Mouse (Mus musculus): Measurements from ENCODE around the gene Dkkl1.
"Not testable (repeated sequence)": the region's sequence is repeated elsewhere in the genome, so short reads cannot be mapped to it uniquely, and the experiment has no call there.

The Dkkl1 gene

DNA sequence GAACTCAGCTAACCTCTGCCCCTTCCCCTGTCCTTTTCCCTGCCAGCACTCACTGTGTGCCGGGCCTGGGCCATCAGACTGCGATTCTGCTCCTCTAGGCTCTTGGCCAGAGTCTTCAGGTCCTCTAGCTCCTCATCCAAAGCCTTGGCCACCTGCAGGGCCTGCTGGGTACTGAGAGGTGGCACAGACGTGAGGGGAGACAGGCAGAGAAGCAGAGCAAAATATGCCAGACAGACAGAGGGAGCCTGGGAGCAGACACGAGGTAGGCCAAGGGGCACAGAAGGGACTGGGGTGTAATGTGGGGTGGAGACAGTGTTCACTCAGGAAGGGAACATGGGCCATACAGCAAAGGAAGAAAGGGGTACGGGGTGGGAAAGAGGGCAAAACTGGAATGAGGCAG, 18.5 kb downstream of the Dkkl1 start:
- DNase-seq (ENCODE audit: low read depth, low spot score), result no peak

DNA sequence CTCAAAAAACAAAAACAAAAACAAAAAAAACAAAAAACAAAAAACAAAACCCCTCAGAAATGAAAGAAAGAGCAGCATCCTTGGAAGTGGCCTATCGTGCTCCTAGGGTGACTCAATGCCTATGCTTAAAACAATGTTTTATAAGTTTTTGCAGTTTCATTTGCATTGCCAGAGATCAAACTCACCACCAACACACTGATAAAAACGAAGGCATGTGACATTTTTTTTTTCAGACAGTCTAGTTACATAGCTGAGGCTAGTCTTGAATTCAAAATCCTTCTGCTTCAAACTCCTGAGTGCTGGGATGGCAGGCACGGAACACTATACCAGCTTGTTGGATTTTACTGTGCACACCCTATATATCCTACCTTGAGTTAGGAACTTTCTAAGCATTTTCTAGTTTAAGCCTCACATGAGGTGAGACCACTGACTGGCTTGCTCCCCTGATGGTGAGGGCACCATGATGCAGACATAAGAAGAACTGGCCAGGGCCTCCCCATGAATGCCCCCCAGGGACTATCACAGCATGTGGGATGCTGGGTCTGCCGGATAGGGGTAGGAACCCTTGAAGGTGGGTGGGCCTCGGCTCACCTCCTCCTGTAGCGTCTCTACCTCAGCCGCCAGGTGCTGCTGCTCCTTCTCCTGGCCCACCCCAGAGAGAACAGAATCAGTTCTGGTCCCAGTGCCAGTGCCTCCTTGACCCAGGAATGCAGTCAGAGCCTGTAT, 19.2 kb downstream of the Dkkl1 start:
- DNase-seq (ENCODE audit: low read depth, low spot score), result no peak

- DNase-seq (ENCODE audit: low read depth, low spot score), result no peak
These were observed 20.1 kb downstream of the Dkkl1 start for GRCm38 (mm10) chr7:45191803-45192363.

DNA sequence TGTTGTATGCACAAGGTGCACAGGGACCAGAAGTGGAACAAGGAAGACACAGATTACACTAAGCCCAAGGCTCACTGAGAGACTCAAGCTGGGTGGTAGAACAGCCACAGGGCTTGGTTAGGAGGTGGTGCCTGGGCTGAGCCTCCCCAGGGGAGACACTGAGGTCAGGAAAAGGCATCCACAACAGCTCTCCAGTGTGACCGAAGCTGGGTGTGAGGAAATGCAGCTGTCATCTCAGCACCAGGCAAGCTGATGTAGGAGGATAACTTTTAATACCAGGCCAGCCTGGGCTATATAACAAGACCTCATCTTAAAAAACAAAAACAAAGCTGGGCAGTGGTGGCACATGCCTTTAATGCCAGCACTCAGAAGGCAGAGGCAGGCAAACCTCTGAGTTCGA, 20.8 kb downstream of the Dkkl1 start:
- DNase-seq (ENCODE audit: low read depth, low spot score), result no peak

DNA sequence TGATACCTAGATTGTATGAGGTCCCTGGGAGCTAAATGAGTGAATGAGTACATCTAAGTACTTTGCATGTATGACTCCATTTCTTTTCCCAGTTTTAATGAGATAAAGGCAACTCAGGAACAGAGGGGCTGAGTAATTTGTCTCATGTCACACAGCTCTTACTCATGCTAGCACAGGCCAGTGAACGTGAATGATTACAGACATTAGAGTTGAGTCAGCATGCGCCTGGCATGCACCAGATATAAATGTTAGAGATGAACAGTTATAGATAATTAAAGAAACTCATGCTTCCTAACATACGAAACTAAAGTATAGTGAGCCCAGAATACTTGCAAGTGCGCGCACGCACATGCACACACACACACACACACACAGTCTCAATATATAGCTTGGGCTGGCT, 21.8 kb downstream of the Dkkl1 start:
- no peak for DNase-seq (ENCODE audit: low read depth, low spot score)

- DNase-seq (ENCODE audit: low read depth, low spot score), result no peak
These were observed 22.3 kb downstream of the Dkkl1 start for GRCm38 (mm10) chr7:45189600-45189999.

- no peak for DNase-seq (ENCODE audit: low read depth, low spot score)
These were observed 26.0 kb downstream of the Dkkl1 start for GRCm38 (mm10) chr7:45185921-45186320.

GRCm38 (mm10) chr7:45183672-45184071, 28.3 kb downstream of the Dkkl1 start:
- DNase-seq (ENCODE audit: low read depth, low spot score), result no peak

DNA sequence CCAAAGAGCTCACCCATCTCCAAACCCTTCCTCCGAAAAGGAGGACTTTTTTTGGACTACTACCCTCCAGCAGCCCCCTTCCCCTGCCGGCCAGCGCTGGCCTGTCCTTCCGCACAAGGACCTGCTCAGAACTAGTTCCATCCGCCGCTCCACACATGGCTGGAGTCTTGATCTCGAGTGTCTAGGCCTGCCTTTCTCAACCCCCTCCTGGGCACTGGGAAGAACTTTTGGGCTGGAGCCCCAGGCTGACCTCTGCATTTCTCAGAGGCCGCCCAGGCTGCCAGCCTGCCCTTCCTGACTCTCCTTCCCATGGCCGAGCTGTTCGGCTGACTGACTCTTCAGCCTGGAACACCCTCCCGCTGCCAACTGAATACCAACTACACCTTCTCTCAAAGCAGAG, 29.3 kb downstream of the Dkkl1 start:
- DNase-seq (ENCODE audit: low read depth, low spot score), result no peak

DNA sequence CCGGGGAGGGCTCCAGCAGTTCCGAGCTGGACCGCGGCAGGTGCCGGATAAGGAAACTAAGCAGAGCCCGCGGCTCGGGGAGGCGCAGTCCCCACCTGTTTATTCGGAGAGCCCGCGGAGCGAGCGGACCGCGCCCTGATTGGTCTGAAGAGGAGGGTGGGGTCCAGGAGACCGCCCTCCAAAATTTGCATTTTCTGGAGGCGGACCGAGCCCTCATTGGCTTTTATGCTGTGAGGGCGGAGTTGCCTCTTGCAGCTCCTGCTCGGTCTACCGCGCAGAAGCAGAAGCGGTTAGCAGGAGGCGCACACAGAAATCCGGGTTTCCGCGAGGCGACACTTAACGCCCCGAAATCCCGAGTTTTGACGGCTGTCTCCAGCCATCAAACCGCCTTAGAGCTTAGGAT, 29.7 kb downstream of the Dkkl1 start:
- DNase-seq (ENCODE audit: low read depth, low spot score), result peak; percentile 70

GRCm38 (mm10) chr7:45181540-45181939, 30.4 kb downstream of the Dkkl1 start:
- DNase-seq (ENCODE audit: low read depth, low spot score), result no peak

DNA sequence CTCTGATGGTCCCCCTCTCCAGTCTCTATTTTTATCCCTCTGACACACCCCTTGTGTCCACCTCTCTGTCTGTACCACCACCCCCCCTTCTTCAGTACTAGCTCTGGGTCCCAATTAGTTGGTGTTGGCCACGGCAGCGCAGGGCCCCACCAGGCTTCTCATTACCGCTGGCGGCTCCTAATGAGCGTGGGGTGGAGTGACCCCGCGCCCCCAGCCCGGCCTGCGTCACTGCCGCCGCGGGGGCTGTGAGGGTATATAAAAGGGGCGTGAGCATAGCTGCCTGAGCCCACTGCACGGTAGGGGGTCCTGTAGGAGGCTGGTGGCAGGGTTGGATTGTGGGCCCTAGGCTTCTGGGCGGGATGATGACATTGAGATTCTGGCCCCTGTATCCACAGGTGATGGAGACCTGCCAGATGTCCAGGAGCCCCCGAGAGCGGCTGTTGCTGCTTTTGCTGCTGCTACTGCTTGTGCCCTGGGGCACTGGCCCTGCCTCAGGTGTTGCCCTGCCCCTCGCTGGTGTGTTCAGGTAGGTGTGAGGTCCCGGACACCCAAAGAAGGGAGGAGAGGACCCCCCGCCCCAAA, 31.0 kb downstream of the Dkkl1 start, which contains the start of gene Pth2:
TSS of gene Pth2 (plus strand) at position 100 of the 582 bp plus-strand sequence.
- no peak for DNase-seq (ENCODE audit: low read depth, low spot score)

- DNase-seq (ENCODE audit: low read depth, low spot score), result no peak
These were observed 32.5 kb downstream of the Dkkl1 start, which contains the start of gene Gfy for GRCm38 (mm10) chr7:45179469-45179868. Gfy (minus strand) TSS chr7:45179569.

GRCm38 (mm10) chr7:45178550-45178949, 33.4 kb downstream of the Dkkl1 start:
- no peak for DNase-seq (ENCODE audit: low read depth, low spot score)

- no peak for DNase-seq (ENCODE audit: low read depth, low spot score)
These were observed 35.6 kb downstream of the Dkkl1 start for GRCm38 (mm10) chr7:45176356-45176755.

DNA sequence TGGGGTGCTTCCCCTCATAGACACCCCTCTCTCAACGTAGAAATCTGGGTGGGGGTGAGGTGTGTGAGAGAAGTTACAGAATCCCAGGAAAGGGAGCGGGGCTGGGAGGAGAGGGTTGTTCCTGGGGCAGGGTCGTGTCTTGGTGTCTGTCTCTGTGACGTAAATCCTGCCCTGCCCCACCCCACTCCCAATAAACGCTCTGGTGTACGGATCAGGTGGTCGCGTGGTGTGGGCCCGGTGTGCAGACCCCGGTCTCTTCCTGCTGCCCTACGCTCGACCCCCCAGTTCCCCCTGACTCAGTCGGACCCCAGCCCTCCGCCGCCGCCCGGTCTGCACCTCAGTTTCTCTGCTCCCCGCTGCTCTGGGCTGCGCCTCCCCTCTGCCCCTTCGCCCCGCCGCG, 36.0 kb downstream of the Dkkl1 start:
- no peak for DNase-seq (ENCODE audit: low read depth, low spot score)

DNA sequence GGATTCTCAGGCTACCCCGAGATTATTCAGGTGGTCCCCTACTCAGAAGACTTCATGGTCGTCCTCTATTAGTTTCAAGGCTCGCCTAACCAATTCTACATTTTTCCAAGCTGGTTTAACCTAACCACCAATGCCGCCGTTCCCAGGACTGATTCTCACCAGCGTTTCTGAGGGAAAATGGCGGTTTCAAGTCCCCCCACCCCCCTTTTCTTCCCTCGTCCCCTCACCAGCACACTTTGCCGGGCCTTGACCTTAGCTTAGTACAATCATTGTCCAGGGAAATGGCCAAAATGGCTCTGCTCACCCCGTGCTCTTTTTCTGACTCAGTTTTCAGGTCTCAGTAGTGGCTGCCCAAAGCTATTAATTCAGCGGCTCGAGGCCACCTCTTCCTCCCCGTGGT, 36.5 kb downstream of the Dkkl1 start:
- DNase-seq (ENCODE audit: low read depth, low spot score), result no peak

- no peak for DNase-seq (ENCODE audit: low read depth, low spot score)
These were observed 37.2 kb downstream of the Dkkl1 start for GRCm38 (mm10) chr7:45174567-45175280.

DNA sequence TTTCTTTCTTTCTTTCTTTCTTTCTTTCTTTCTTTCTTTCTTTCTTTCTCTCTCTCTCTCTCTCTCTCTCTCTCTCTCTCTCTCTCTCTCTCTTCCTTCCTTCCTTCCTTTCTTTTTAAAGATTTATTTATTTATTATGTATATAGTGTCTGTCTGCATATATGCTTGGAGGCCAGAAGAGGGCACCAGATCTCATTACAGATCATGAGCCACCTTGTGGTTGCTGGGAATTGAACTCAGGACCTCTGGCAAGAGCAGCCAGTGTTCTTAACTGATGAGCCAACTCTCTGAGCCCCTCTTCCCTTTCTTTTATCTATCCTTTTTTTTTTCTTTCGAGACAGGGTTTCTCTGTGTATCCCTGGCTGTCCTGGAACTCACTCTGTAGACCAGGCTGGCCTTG, 38.2 kb downstream of the Dkkl1 start:
- not testable (repeated sequence) for DNase-seq (ENCODE audit: low read depth, low spot score)

GRCm38 (mm10) chr7:45172974-45173373, 39.0 kb downstream of the Dkkl1 start:
- DNase-seq (ENCODE audit: low read depth, low spot score), result no peak

- no peak for DNase-seq (ENCODE audit: low read depth, low spot score)
These were observed 42.5 kb downstream of the Dkkl1 start for GRCm38 (mm10) chr7:45169495-45169894.

GRCm38 (mm10) chr7:45168656-45169055, 43.3 kb downstream of the Dkkl1 start:
- DNase-seq (ENCODE audit: low read depth, low spot score), result no peak

All from retina, postnatal 7 days (tissue).